Mouse (Mus musculus) MEL (cell line): Measurements from ENCODE around the gene Schip1. TPM values are rescaled to one million over a fixed set of nuclear protein-coding genes. Genes with fewer than 3 reads are reported as not detected.
A peak's percentile ranks its signal among the peaks of the same experiment; 100 is the strongest.

ENCODE experiments used
- DNase-seq: peaks from one replicate; pipeline ENCODE4 v3.0.0; 2011; ENCODE audit warnings: low read depth, low spot score
- H3K27ac ChIP-seq: 2 replicates; pipeline ENCODE4 v1.5.1; 2012; ENCODE audit warnings: low read depth, mild to moderate bottlenecking, control low read depth, low read length, moderate library complexity; ENCODE audit not compliant: control insufficient read depth
- H3K27me3 ChIP-seq, 2 experiments: fragments of 150-350 bp in 1 of 2; sonication (generic) in 1 of 2; 2 replicates each; pipeline ENCODE4 v1.6.1; 2012; ENCODE audit warnings: low read length in 2 of 2, mild to moderate bottlenecking in 2 of 2, improper control_type of control experiment in 1 of 2, moderate library complexity in 1 of 2; ENCODE audit not compliant: insufficient read depth in 2 of 2, control insufficient read depth in 1 of 2
- H3K36me3 ChIP-seq, 2 experiments: 2 replicates each; pipeline ENCODE4 v1.6.1; 2012 to 2014; ENCODE audit warnings: low read length in 2 of 2, improper control_type of control experiment in 1 of 2, inconsistent platforms in 1 of 2, mild to moderate bottlenecking in 1 of 2; ENCODE audit not compliant: insufficient read depth in 2 of 2, control insufficient read depth in 1 of 2
- H3K4me1 ChIP-seq, 2 experiments: fragments of 150-350 bp in 1 of 2; sonication (generic) in 1 of 2; 2 replicates each; pipeline ENCODE4 v1.6.1; 2012; ENCODE audit warnings: low read length in 2 of 2, improper control_type of control experiment in 1 of 2, mild to moderate bottlenecking in 1 of 2; ENCODE audit not compliant: insufficient read depth in 2 of 2, control insufficient read depth in 1 of 2
- H3K4me3 ChIP-seq, 2 experiments: fragments of 150-350 bp in 1 of 2; sonication (generic) in 1 of 2; 2 replicates each; pipeline ENCODE4 v1.5.1; 2012; ENCODE audit warnings: low read depth in 2 of 2, low read length in 2 of 2, mild to moderate bottlenecking in 2 of 2, moderate library complexity in 2 of 2, control low read depth in 1 of 2, improper control_type of control experiment in 1 of 2; ENCODE audit not compliant: control insufficient read depth in 1 of 2, insufficient read depth in 1 of 2
- H3K79me2 ChIP-seq: 2 replicates; pipeline ENCODE4 v1.6.1; 2012; ENCODE audit warnings: mild to moderate bottlenecking, low read length, moderate library complexity; ENCODE audit not compliant: control insufficient read depth, poor library complexity, insufficient read depth
- H3K9ac ChIP-seq: 2 replicates; pipeline ENCODE4 v1.6.1; 2012; ENCODE audit warnings: low read depth, mild to moderate bottlenecking, control low read depth, low read length, moderate library complexity; ENCODE audit not compliant: control insufficient read depth, poor library complexity, severe bottlenecking
- H3K9me3 ChIP-seq: fragments of 150-350 bp; sonication (generic); replicated peaks from 2 replicates; pipeline ENCODE4 v1.6.1; 2012; ENCODE audit warnings: mild to moderate bottlenecking, low read length, improper control_type of control experiment, moderate library complexity; ENCODE audit not compliant: insufficient read depth
- BHLHE40 ChIP-seq: IDR thresholded peaks from 2 replicates; pipeline ENCODE4 v1.6.1; 2012; ENCODE audit warnings: low read depth, mild to moderate bottlenecking, inconsistent platforms, low read length, improper control_type of control experiment, borderline replicate concordance
- CHD1 ChIP-seq: IDR thresholded peaks from 2 replicates; pipeline ENCODE4 v1.6.1; 2012; ENCODE audit warnings: low read depth, mild to moderate bottlenecking, inconsistent platforms, low read length, improper control_type of control experiment
- CHD2 ChIP-seq: IDR thresholded peaks from 2 replicates; pipeline ENCODE4 v1.6.1; 2011; ENCODE audit warnings: low read length, improper control_type of control experiment
- CTCF ChIP-seq, 3 experiments: IDR thresholded peaks in 2 of 3; conservative IDR thresholded peaks in 1 of 3; 2 replicates each; pipeline ENCODE4 v1.5.1; 2011 to 2012; ENCODE audit warnings: low read length in 3 of 3, low read depth in 2 of 3, mild to moderate bottlenecking in 2 of 3, improper control_type of control experiment in 1 of 3, inconsistent platforms in 1 of 3, mixed read lengths in 1 of 3, moderate library complexity in 1 of 3; ENCODE audit not compliant: control insufficient read depth in 1 of 3, insufficient read depth in 1 of 3, poor library complexity in 1 of 3, severe bottlenecking in 1 of 3
- ELF1 ChIP-seq: IDR thresholded peaks from 2 replicates; pipeline ENCODE4 v1.6.1; 2014; ENCODE audit warnings: low read depth, mild to moderate bottlenecking, inconsistent platforms, low read length, improper control_type of control experiment, moderate library complexity
- EP300 ChIP-seq, 2 experiments: IDR thresholded peaks; 2 replicates each; pipeline ENCODE4 v1.6.1; 2011; ENCODE audit warnings: improper control_type of control experiment in 2 of 2, low read length in 2 of 2, low read depth in 1 of 2, mild to moderate bottlenecking in 1 of 2
- ETS1 ChIP-seq: IDR thresholded peaks from 2 replicates; pipeline ENCODE4 v1.6.1; 2012; ENCODE audit warnings: low read depth, mild to moderate bottlenecking, inconsistent platforms, low read length, improper control_type of control experiment, moderate library complexity
- GABPA ChIP-seq: IDR thresholded peaks from 2 replicates; pipeline ENCODE4 v1.6.1; 2012; ENCODE audit warnings: low read depth, mild to moderate bottlenecking, inconsistent platforms, low read length, improper control_type of control experiment, moderate library complexity
- GATA1 ChIP-seq: IDR thresholded peaks from 2 replicates; pipeline ENCODE4 v1.6.1; 2011; ENCODE audit warnings: low read depth, low read length, improper control_type of control experiment
- HCFC1 ChIP-seq: IDR thresholded peaks from 2 replicates; pipeline ENCODE4 v1.6.1; 2012; ENCODE audit warnings: low read depth, mild to moderate bottlenecking, inconsistent platforms, low read length, improper control_type of control experiment, moderate library complexity
- JUND ChIP-seq: IDR thresholded peaks from 2 replicates; pipeline ENCODE4 v1.6.1; 2011; ENCODE audit warnings: low read depth, mild to moderate bottlenecking, improper control_type of control experiment, low read length
- KAT2A ChIP-seq: conservative IDR thresholded peaks from 2 replicates; pipeline ENCODE4 v1.6.1; 2012; ENCODE audit warnings: low read depth, low read length, improper control_type of control experiment, inconsistent platforms
- MAFK ChIP-seq: IDR thresholded peaks from 2 replicates; pipeline ENCODE4 v1.6.1; 2011; ENCODE audit warnings: low read depth, mild to moderate bottlenecking, low read length, improper control_type of control experiment, borderline replicate concordance
- MAX ChIP-seq: IDR thresholded peaks from 2 replicates; pipeline ENCODE4 v1.6.1; 2011; ENCODE audit warnings: low read length, improper control_type of control experiment
- MAZ ChIP-seq: IDR thresholded peaks from 2 replicates; pipeline ENCODE4 v1.6.1; 2012; ENCODE audit warnings: low read depth, mild to moderate bottlenecking, inconsistent platforms, low read length, improper control_type of control experiment
- MEF2A ChIP-seq: IDR thresholded peaks from 2 replicates; pipeline ENCODE4 v1.6.1; 2014; ENCODE audit warnings: low read depth, mild to moderate bottlenecking, inconsistent platforms, low read length, improper control_type of control experiment; ENCODE audit not compliant: poor library complexity, insufficient replicate concordance, severe bottlenecking; ENCODE audit errors: extremely low read depth
- MXI1 ChIP-seq: IDR thresholded peaks from 2 replicates; pipeline ENCODE4 v1.6.1; 2011; ENCODE audit warnings: mild to moderate bottlenecking, low read depth, low read length, improper control_type of control experiment
- MYB ChIP-seq: IDR thresholded peaks from 2 replicates; pipeline ENCODE4 v1.6.1; 2011; ENCODE audit warnings: mild to moderate bottlenecking, low read depth, low read length, improper control_type of control experiment
- MYC ChIP-seq: IDR thresholded peaks from 2 replicates; pipeline ENCODE4 v1.6.1; 2011; ENCODE audit warnings: low read depth, mild to moderate bottlenecking, low read length, improper control_type of control experiment, moderate library complexity
- NELFE ChIP-seq: IDR thresholded peaks from 2 replicates; pipeline ENCODE4 v1.6.1; 2011; ENCODE audit warnings: low read depth, low read length, improper control_type of control experiment
- NRF1 ChIP-seq: IDR thresholded peaks from 2 replicates; pipeline ENCODE4 v1.6.1; 2014; ENCODE audit warnings: low read depth, mild to moderate bottlenecking, inconsistent platforms, low read length, improper control_type of control experiment, moderate library complexity; ENCODE audit not compliant: poor library complexity, insufficient read depth, severe bottlenecking
- POLR2A ChIP-seq, 2 experiments: IDR thresholded peaks; 2 replicates each; pipeline ENCODE4 v1.6.1; 2011 to 2012; ENCODE audit warnings: low read length in 2 of 2, mild to moderate bottlenecking in 2 of 2, control low read depth in 1 of 2, improper control_type of control experiment in 1 of 2, low read depth in 1 of 2, moderate library complexity in 1 of 2; ENCODE audit not compliant: control insufficient read depth in 1 of 2, insufficient read depth in 1 of 2, poor library complexity in 1 of 2
- POLR2AphosphoS5 ChIP-seq: IDR thresholded peaks from 2 replicates; pipeline ENCODE4 v1.6.1; 2012; ENCODE audit warnings: low read depth, borderline replicate concordance, mild to moderate bottlenecking, inconsistent platforms, low read length, moderate library complexity, mixed read lengths
- RAD21 ChIP-seq: IDR thresholded peaks from 2 replicates; pipeline ENCODE4 v1.6.1; 2011; ENCODE audit warnings: mild to moderate bottlenecking, low read depth, low read length, improper control_type of control experiment
- RCOR1 ChIP-seq: IDR thresholded peaks from 2 replicates; pipeline ENCODE4 v1.6.1; 2012; ENCODE audit warnings: low read depth, mild to moderate bottlenecking, inconsistent platforms, low read length, improper control_type of control experiment
- SIN3A ChIP-seq: IDR thresholded peaks from 2 replicates; pipeline ENCODE4 v1.6.1; 2012; ENCODE audit warnings: low read length, improper control_type of control experiment, inconsistent platforms
- SMC3 ChIP-seq: IDR thresholded peaks from 2 replicates; pipeline ENCODE4 v1.6.1; 2011; ENCODE audit warnings: low read depth, low read length, improper control_type of control experiment
- TAL1 ChIP-seq: IDR thresholded peaks from 2 replicates; pipeline ENCODE4 v1.6.1; 2012; ENCODE audit warnings: mild to moderate bottlenecking, inconsistent platforms, low read length, moderate library complexity, mixed read lengths
- TBP ChIP-seq: IDR thresholded peaks from 2 replicates; pipeline ENCODE4 v1.8.0; 2011; ENCODE audit warnings: low read depth, low read length, improper control_type of control experiment
- TCF12 ChIP-seq: IDR thresholded peaks from 2 replicates; pipeline ENCODE4 v1.6.1; 2014; ENCODE audit warnings: low read depth, mild to moderate bottlenecking, inconsistent platforms, low read length, improper control_type of control experiment, moderate library complexity
- UBTF ChIP-seq: IDR thresholded peaks from 2 replicates; pipeline ENCODE4 v1.6.1; 2012; ENCODE audit warnings: low read depth, mild to moderate bottlenecking, inconsistent platforms, low read length, improper control_type of control experiment, moderate library complexity, borderline replicate concordance; ENCODE audit not compliant: insufficient read depth
- USF1 ChIP-seq: IDR thresholded peaks from 2 replicates; pipeline ENCODE4 v1.6.1; 2014; ENCODE audit warnings: low read depth, mild to moderate bottlenecking, inconsistent platforms, low read length, improper control_type of control experiment, moderate library complexity
- ZC3H11A ChIP-seq: IDR thresholded peaks from 2 replicates; pipeline ENCODE4 v1.6.1; 2012; ENCODE audit warnings: low read depth, mild to moderate bottlenecking, inconsistent platforms, low read length, improper control_type of control experiment
- ZMIZ1 ChIP-seq: IDR thresholded peaks from 2 replicates; pipeline ENCODE4 v1.6.1; 2012; ENCODE audit warnings: low read depth, mild to moderate bottlenecking, inconsistent platforms, low read length, improper control_type of control experiment, moderate library complexity
- polyA plus RNA-seq, 2 experiments: library from polyadenylated mRNA; stranded (reverse) in 1 of 2; unstranded in 1 of 2; fragments of >175 nt in 1 of 2; fragments of >200 nt in 1 of 2; gene quantifications; 2 replicates each; pipeline versions ENCODE4 v1.2.1 to v1.2.4; 2012; ENCODE audit warnings: low replicate concordance in 2 of 2, low read depth in 1 of 2; ENCODE audit not compliant: insufficient read length in 2 of 2, insufficient read depth in 1 of 2, missing spikeins in 1 of 2
- total RNA-seq: library from RNA; depleted of rRNA; stranded (reverse); fragments of 300-350 nt; gene quantifications from 2 replicates; pipeline ENCODE4 v1.2.3, GENCODE M21; 2012

Schip1 gene
- total and polyA plus RNA-seq, 3 experiments, result 10.1 to 12.4 TPM; not detected in 1

DNA sequence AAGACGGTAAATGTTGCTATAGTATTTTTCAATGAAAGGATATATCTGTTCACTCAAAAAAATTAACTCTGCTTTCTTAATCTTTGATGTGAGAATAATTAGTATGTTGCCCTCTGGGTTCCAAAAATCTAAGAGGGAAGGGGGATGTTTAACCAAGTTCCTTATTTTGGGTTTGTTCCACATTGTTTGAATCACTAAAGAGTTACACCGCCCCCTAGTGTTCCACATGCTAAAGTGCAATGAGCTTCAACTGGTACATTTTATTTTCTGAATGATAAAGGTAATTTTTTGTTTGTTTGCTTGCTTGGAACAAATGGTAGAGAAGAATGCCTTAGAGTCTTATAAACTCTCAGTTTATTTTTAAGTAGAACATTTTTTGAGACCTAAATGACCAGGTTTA is 11.1 kb upstream of the Schip1 start:
- H3K4me1 ChIP-seq, result peaks cover 0 to 3% of the 10 kb centered on the region in 2 experiments; a peak in 1 of 4 replicates
- H3K27me3 ChIP-seq, result no peaks in the 10 kb centered on the region; a peak in 3 of 4 replicates
- H3K9ac ChIP-seq, result no peak overlapping the region
- DNase-seq, result peak; percentile 78
- no peaks in the 10 kb centered on the region for H3K9me3 ChIP-seq
- H3K79me2 ChIP-seq, result no peaks in the 10 kb centered on the region
- H3K27ac ChIP-seq, result no peak overlapping the region
- TF ChIP-seq EP300 (IDR thresholded peaks at IDR 0.05; ENCODE audit: low read depth in 1 of 2, low read length in 2 of 2) (no peak), RAD21 (peak; percentile 75), ZC3H11A (peak; percentile 51), SIN3A (no peak), ZMIZ1 (no peak), MXI1 (no peak), NRF1 (no peak), POLR2AphosphoS5 (no peak), MYB (no peak), MAZ (no peak), GABPA (no peak), CHD2 (no peak), UBTF (no peak), CHD1 (no peak), POLR2A (IDR thresholded peaks at IDR 0.05; ENCODE audit: control insufficient read depth in 1 of 2, insufficient read depth in 1 of 2, low read depth in 1 of 2, low read length in 2 of 2, poor library complexity in 1 of 2) (no peak), USF1 (no peak), ELF1 (no peak), ETS1 (no peak), RCOR1 (no peak), TAL1 (no peak), NELFE (no peak), HCFC1 (no peak), GATA1 (no peak), CTCF (IDR thresholded peaks at IDR 0.05 in 2 of 3, conservative IDR thresholded peaks at IDR 0.05 in 1 of 3; ENCODE audit: control insufficient read depth in 1 of 3, insufficient read depth in 1 of 3, low read depth in 2 of 3, low read length in 3 of 3, poor library complexity in 1 of 3, severe bottlenecking in 1 of 3) (peak; percentile 6 to 89 (median 73); a peak in 4 of 6 replicates), MYC (peak; percentile 62; the same call in 1 of the 2 replicates), MAFK (no peak), TCF12 (no peak), JUND (no peak), TBP (no peak), KAT2A (no peak), MAX (no peak), SMC3 (peak; percentile 74), BHLHE40 (no peak), MEF2A (no peak)
- no peak overlapping the region for H3K4me3 ChIP-seq
- peaks cover 0 to 3% of the 10 kb centered on the region in 2 experiments; a peak in 1 of 4 replicates for H3K36me3 ChIP-seq
